Mouse (Mus musculus) thymus, postnatal 4 days (tissue): ENCODE data around the gene St6galnac3.

Experiments used
- DNase-seq: peaks from one replicate; pipeline ENCODE4 v3.0.0; 2021

Gene St6galnac3

DNA sequence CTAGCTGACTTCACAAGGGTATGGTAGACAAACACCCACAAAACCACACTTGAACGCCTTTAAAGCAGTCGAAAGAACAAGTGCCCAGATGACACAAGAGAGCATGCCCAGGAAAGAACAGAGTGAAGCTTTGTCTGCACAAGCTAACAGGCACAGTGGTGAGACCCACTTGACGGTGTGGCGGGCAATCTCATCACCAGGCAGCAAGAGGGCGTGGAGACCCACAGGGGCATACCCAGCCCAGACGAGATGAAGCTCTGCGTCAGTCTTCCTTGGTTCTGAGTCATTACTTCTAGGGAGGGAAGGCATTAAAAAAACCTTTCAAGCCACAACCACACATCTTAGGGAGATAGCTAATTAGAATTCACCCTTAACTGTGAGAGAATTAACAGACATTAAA, 79.2 kb downstream of the St6galnac3 start:
- DNase-seq = no peak

DNA sequence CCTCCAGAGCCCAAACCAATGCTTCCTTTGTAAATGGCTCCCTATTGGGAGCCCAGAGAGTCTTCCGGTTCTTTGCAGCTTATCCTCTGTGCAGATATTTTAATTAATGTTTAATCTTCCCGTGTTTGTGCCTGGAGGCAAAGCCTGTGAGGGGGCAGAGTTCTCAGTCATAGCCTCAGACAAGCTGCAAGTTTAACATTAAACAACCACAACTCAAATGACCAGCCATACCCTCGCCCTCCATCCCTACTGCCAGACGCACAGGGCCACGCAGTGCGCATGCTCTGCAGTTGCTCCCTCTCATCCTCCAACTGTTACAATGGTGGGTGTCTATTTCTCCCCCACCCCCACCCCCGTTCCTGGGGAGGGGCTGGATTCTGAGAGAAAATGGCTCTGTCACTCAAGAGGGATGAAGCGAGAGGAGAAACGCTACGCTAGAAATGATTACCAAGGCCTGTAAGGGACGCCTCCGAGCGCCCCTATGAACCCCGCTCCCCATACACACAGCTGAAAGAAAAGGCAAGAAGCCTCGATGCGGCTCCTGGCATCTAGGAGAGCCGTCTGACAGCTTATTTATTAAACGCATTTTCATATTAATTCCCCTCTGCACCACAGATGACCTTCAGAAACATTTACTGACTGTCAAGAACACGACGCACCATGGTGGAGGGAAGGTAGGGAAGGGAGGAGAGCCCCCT, 81.0 kb downstream of the St6galnac3 start:
- DNase-seq = no peak

DNA sequence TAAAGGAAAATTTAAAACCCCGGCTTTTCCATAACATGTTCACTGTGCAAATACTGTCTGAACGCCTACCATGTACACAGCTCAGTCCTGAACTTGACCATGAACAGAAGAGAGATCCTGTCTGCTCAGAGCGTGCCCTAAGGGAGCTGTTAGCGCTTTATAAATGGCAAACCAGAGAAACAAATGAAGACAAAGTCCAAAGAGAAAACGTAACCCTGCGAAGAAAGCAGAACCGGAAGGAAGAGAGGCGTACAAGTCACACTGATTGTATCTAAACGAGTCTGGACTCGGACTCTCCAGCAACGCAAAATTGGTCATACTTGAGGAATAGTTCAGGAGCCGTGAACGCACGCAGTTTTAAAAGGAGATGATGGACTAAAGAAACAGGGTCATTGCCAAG, 82.1 kb downstream of the St6galnac3 start:
- no peak for DNase-seq

DNA sequence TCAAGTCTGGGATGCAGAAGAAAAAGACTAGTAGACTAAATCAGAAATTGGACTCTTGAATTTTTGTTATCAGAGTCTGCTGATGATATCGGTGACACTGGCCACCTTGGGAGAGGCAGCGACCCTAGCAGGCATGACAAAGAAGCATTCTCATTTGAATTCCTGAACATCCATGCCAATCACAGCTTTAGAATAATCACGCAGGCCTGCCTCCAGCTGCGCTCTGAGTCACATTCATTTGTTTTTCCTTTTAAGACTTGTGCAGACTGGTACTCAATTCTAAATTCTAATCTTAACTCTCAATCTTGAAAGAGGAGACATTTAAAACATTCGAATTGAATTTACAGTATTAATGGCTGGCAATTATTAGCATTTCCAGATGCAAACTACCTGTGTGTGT, 83.2 kb downstream of the St6galnac3 start:
- no peak for DNase-seq

DNA sequence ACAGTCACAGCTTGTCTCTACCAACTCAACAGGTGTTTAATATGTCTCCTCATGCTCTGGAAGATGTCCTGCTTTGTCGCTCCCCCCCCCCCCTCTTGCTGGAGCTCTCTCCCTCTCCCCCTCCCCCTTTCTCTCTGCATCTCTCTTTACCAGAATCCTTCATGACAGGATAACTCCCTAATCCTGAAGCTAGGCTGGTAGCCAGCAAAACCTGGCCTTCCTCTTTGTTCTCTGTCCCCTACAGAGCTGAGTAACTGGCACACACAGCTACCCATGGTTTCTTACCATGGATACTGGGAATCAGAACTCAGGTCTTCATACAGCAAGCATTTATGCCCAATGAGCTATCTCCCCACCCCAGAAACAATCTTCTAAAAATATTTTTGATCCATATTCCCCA, 87.6 kb downstream of the St6galnac3 start:
- DNase-seq = no peak

DNA sequence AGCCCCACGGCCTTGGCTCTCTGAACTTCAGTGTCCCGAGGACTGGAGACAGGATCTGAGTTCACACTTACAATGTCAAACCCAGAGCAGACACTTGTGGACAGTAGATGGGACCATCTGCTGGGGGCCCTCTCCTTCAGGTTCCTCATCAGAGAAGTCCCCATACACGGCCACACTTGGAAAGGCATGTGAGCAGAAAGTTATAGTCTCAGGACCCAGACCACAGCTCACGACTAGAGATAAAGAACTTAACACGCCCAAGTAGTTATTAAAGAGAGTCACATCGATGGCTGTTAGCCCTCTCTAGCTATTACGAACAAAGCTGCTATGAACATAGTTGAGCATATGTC, 88.2 kb downstream of the St6galnac3 start:
- DNase-seq = no peak

DNA sequence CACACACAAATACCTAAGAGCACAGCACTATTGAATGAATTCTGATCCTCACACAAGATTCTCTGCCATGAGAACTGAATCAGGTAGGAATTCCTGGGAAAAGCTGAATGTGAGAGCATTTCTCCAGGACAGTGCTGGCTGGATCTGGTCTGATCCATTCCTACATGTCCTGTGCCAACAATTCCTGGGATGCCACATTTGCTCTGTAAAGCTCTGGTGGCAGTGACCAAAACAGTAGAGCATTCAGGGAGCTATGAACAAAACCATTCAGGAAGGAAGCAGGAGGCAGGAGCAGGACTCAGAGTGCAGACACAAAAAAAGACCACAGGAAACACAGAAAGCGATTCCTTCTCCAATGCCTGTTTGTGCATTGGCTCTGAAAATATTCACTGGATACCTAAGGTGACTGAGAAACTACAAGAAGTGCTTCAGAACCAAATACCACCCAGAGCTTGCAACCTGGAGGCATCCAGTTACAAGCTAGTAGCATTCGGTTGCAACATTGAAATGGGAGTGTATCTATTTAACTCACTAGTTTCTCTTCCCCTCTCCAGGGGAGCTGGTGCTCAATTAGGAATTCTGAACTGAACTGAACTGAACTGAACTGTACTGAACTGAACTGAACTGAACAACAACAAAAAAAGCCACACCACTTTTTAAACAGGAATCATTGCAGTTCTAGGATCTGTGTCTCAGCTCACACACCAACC, 88.7 kb downstream of the St6galnac3 start:
- no peak for DNase-seq

DNA sequence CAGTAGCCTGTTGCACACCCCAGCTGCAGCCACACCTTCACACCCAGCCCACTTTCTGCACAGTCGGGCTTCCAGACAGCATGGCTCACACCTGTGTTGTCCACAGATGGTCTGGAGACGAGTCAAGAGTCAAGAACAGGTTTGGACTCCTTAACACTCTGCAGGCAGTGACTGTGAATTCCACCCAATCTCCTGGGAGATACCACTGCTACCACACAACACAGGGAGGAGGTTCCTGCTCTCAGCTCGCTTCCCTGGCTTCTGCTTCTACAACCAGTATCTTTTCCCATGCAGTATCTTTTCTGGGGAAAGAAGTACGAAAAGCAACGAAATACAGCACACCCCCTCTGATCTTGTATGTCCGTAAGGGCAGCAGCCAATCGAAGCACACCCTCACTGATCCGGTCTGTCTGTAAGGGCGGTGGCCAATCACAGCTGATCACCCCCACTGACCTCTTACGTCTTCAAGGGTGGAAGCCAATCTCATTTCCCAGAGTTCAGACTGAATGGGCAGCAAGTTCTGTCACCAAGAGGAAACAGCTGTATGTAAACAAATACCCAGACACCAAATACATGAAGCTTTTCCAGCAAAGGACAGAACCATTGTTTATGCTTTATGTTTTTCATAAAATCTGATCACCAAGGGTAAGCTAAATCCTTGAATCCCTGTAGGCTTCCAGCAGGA, 92.8 kb downstream of the St6galnac3 start:
- no peak for DNase-seq

DNA sequence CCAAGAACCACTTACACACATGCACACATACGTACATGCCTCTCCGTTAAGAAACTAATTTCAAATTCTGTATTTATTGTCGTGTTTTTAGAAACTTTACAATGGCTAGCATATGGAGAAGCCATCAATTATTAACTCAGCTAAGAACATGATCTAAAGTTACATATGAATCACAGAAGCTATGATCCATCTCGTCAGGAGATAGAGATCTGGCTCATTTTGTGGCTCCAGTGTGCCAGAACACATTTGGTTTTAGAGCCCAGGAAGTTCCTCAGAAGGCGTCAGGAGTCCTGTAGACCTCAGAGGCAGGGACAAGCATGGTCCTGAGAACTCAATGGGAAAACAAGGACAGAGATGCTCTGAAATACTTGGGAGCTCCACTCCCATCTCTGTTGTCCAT, 98.7 kb downstream of the St6galnac3 start:
- no peak for DNase-seq

DNA sequence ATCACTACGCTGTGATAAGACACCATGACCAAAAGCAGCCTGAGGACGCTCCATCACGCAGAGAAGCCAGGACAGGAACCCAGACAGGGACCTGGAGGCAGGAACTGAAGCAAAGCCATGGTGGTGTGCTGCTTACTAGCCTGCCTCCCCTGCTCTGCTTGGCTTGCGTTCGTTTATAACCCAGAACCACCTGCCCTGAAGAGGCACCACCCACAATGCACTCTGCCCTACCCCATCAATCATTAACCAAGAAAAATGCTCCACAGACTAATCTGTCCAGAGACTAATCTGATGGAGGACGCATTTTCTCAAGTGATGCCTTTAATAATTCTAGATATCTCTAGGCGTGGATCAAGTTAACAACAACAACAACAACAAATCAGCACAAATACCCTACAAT, 106.0 kb downstream of the St6galnac3 start:
- no peak for DNase-seq

DNA sequence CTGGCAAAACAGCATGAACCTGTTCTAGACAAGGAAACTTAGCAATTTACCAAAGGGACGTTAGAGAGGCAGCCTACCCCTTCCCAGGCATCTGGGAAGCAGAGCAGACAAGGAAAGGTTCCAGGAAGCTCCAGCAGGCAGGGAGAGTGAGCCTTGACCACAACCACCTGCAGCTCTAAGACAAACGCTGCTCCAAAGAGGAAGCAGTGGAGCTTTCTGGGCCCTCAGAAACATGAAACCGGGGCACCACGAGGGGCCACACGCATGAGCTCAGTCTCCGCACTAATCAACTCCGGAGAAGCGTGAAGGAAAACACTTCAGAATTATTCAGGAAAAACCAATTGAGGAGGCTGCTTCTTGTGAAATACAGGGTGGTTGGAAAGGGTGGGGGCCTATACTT, 108.1 kb downstream of the St6galnac3 start:
- no peak for DNase-seq

DNA sequence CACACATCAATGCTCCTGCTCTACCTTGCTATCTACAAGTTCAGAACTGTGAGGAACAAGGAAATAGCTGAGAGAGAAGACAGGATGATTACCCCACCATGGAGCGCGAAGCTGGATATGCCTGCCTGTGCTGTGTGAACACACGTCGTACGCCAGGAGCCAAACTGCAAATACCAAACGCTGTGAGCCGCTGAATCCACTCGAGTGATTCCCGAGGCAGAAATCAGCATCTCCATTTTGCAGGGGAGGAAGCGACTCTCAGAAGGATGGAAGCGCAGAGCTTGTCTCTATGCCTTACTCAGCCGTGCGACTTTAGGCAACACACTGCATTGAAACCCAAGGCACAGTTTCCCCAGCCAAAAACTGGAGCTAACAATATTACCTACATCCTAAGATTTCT, 114.7 kb downstream of the St6galnac3 start:
- DNase-seq = no peak

DNA sequence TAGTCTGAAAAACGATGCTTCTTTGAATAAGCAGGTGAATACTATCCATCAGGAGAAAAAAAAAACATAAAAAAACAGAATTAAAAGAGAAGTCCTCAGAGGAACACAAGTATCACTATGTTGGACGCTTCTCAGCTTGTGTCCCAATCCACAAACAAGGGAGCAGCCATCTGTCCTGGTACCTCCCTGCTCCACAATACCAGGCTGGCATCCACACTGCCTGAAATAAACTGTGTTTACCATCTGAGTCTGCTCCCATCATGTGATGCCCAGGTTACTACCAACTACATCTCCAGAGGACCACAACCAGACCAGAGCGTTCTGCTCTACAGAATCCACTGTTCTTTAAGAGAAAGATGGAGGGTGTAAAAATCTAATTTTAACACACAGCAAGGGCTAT, 118.6 kb downstream of the St6galnac3 start:
- no peak for DNase-seq

DNA sequence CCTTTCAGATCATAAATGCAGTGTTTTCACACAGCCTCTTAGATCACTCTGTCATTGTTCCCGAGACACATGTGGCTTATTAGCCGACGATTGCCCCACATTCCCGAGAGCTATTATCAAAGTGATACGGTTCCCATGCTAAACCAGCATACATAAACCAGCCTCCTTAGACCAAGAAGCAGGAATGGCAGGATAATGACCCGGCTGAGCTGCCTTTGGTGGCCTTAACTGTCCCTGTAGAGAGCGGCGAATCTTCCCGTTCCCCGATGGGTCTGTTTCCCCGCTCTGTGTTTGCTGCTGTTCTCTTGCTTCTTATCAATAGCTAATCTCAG, 119.2 kb downstream of the St6galnac3 start:
- no peak for DNase-seq

DNA sequence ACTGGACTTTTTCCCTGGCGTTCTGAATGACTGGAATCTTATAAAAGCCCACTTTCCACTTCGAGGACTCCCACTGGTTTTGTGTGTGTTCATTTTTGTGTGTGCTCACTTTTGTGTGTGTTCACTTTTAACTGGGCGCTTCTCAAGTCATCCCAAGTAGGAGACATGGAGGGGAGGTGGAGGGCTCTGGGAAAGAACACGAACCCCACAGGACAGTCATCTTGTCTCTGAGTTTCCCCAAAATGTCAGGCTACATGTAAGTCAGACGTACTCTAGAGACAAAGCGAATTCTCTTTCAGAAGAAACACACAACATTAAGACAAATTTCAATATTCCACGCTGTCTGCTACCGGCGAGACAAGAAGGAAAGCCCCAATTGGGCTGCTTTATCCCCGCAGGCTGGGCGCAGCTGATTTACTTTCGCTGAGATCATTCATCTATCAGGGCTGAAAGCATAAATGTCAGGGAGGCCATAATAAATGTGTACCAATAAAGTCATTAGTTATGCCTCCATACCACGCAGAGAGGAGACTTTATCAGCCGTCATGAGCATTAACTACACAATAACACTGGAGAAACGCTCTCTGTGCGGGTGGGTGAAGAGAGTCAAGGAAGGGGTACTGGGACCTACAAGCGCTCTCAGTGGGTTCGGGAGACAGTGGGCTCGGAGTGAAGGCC, 119.7 kb downstream of the St6galnac3 start:
- DNase-seq = no peak

DNA sequence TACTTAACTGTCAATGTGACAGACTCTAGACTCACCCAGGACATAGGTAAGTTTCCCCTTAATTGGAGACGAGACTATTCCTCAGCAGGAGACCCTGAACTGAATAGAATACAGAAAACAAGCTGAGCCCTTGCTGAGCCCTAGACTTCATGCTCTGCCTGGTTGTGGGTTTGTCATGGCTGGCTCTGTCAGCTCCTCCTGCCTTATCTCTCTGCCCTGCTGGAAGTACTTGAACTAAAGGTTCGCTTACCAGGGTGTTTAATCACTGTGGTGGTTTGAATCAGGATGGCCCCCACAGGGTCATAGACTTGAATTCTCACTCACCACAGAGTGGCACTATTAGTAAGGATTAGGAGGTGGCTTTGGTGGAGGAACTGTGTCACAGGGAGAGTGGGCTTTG, 125.8 kb downstream of the St6galnac3 start:
- no peak for DNase-seq

DNA sequence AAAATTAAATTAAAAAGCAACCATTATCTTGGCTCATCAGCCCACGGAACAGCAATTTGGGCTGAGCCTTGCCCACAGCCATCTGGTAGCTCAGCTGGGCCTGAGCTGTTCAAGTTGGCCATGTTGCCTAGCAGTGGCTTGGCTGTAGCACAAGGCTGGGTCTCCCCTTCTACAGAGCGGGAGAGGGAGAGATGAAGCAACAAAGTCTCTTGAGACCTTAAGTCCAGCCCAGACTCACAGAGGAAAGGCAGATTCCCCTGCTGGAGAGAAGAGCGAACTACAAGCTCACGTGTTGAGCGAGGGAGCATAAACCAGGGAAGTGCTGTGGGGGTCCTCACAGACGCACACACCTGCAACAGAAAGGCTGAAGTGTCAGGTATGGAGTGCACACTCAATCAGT, 126.3 kb downstream of the St6galnac3 start:
- DNase-seq = peak; percentile 18

DNA sequence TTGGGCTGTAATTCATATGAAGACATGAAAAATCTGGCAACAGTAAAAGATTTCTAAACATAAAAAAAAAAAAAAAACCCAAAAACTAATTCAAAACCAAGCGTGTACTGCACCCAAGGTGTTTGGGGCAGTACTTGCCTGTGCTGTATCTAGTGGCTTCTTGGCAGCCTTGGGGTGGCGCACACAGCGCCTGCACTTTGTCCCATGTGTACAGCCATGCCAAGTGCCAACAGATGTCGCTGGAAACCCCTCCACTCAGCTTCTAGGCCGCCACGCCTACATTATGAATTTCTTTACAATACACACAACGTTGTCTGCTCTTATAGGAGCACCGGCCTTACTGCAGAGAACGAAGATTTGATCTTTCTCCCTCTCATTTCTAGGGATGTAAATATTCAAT, 130.4 kb downstream of the St6galnac3 start:
- no peak for DNase-seq

DNA sequence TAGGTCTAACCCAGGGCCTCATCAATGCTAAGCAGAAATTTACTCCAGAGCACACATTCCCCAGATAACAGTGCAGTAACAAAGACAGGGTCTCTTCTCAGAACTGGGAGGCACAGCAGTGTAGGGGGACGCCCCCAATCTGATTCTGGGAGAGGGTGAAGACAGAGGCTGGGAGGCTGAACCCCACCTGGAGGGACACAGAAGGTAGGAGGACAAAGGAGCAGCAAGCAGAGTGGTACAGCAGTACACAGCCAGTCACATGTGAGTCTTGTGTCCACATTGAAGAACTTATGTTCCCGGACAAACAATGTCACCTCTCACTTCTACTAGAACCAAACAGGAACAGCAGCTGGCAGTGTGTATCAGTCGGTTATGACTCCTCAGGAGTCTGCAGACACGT, 131.0 kb downstream of the St6galnac3 start:
- no peak for DNase-seq

DNA sequence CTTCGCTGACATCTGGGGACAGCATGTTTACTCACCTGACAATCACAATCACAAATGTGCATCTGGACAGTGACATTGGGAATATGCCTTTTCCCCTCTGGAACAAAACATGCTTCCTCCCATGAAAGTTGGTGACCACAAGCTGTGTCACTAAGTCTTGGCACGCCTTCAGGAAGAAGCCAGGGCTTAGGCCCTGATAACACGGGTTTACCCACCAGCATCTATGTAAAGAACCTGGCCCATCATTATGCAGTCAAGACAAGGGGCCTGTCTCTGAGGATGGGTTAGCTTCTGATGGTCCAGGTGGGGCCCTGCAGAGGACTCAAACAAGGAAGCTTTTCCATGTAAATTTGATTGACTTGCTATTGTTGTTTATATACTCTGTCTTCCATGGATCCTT, 131.9 kb downstream of the St6galnac3 start:
- no peak for DNase-seq

DNA sequence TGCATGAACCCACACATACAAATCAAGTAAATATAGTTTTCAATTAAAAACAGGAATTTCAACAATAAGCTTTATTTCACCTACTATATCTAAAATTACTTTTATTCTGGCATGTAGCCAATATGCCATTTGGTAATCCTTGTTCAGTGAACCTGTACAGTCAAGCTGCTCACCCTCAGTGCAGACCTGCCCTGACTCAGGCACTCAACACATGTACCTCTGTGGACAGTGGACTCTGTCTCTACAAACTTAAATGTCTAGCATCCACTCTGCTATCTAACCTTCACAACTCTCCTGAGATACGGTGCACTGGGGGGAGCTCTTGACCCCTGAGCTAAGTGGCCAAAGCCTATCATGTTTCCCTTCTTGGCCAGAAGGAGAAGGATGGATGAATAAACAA, 137.4 kb downstream of the St6galnac3 start:
- no peak for DNase-seq

DNA sequence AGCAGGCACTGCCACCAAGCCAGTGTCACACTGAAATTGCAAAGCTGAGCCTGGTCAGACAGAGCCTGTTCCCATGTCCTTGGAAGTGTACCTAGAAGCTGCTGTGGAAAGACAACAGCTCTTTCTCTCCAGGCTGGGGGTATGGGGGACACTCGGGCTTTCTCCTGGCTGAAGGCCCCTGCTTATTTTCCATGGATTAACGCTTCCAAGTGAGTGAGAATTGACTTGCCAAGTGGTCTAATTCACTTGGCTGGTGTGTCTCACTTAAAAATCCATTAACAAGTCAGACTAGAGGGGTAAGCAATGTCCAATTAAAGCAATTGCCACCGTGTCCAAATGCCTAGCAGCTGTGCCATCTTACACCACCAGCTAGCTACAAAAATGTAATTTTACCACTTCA, 140.1 kb downstream of the St6galnac3 start:
- DNase-seq = no peak

DNA sequence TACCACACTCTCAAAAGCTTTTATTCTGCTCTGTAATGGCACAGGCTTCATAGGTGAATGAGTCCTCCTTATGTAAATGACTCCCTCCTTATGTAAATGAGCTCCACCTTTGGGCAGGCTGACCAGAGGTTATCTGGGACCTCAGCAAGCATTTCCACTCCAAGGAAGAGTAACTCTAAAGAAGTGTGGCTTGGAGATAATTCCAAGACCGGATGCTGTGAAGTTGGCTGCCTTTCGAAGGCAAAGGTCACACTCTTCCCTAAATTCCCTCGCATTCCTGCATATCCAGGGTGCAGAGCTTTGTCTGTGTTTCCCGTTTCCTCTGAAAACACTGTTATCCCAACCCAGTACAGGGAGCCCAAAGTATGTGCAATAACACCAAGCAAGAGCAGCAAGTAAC, 142.9 kb downstream of the St6galnac3 start:
- DNase-seq = no peak

DNA sequence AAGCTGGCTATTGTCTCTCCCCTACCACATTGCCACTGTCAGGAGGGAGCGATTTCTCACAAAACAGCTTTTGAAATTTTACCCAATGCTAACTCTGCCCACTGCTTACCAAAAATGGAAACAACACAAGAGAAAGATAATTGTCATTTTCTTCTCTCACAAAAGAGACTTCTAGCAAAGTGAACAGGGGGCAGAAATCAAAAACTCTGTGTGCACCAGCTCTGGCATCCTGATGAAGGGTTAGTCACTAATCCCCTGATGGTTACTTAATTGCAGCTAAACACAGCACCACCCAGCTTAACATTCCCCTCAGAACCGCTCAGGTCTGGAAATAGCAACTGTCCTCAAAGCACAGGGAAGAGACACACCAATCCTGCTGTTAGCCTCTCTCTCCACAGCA, 144.3 kb downstream of the St6galnac3 start:
- no peak for DNase-seq
